Mouse (Mus musculus): ENCODE measurements around the gene Mrpl58. TPM values are rescaled to one million over a fixed set of nuclear protein-coding genes. Genes with fewer than 3 reads are reported as not detected.
A peak's percentile ranks its signal among the peaks of the same experiment; 100 is the strongest.

Gene Mrpl58
- polyA plus RNA-seq, 1 experiment from 2014 or later: 173 TPM

- Histone ChIP-seq H3K36me3 (peaks cover 82% of the 10 kb centered on the region), H3K27ac (replicated peaks) (no peak overlapping the region), H3K9me3 (no peaks in the 10 kb centered on the region), H3K9ac (no peak overlapping the region), H3K4me3 (no peak overlapping the region), H3K4me1 (peaks cover 15% of the 10 kb centered on the region), H3K27me3 (replicated peaks) (no peaks in the 10 kb centered on the region), H3K4me2 (no peak overlapping the region)
- no peak for ATAC-seq (ENCODE audit: extremely low read depth, insufficient number of reproducible peaks, low FRiP score, low TSS enrichment)
- 78% methylated on average over 7 of the region's 7 CpGs for WGBS
Measured at GRCm38 (mm10) chr11:115429307-115429706, 25.8 kb downstream of the Mrpl58 start.

DNA sequence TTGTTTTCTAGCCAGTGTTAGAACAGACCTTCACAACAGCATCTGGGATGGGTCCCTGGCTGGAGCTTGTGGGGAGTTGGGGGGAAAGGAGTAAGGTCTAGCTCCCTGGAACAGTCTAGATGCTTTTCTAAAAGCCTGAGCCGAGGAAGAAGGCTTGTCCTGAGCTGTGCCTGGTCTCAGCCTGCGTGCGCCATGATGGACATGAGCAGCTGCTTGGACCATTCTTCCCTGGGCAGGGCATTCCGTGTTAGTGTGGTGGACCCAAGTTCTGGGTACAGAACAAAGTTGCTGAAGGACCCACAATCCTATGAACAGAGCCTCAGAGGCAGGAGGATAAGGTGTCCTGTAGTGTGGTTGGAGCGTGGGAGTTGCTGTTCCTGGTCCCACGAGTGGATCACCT lies 27.0 kb downstream of the Mrpl58 start:
- ATAC-seq (ENCODE audit: extremely low read depth, insufficient number of reproducible peaks, low FRiP score, low TSS enrichment): no peak
- Histone ChIP-seq H3K36me3 (peaks cover 69% of the 10 kb centered on the region), H3K4me1 (peaks cover 22% of the 10 kb centered on the region), H3K9ac (no peak overlapping the region), H3K9me3 (no peaks in the 10 kb centered on the region), H3K4me3 (no peak overlapping the region), H3K27ac (replicated peaks) (no peak overlapping the region), H3K27me3 (replicated peaks) (no peaks in the 10 kb centered on the region), H3K4me2 (no peak overlapping the region)
- 92% methylated on average over 6 of the region's 6 CpGs for WGBS

- H3K9ac ChIP-seq: no peak overlapping the region
- no peaks in the 10 kb centered on the region for H3K27me3 ChIP-seq (replicated peaks)
- no peak for ATAC-seq (ENCODE audit: extremely low read depth, insufficient number of reproducible peaks, low FRiP score, low TSS enrichment)
- 61% methylated on average over 4 of the region's 4 CpGs for WGBS
- peaks cover 47% of the 10 kb centered on the region for H3K36me3 ChIP-seq
- peaks cover 23% of the 10 kb centered on the region for H3K4me1 ChIP-seq
- no peaks in the 10 kb centered on the region for H3K9me3 ChIP-seq
- no peak overlapping the region for H3K4me2 ChIP-seq
- no peak overlapping the region for H3K4me3 ChIP-seq
- H3K27ac ChIP-seq (replicated peaks): no peak overlapping the region
Measured at GRCm38 (mm10) chr11:115432814-115433213, 29.3 kb downstream of the Mrpl58 start.

- H3K9me3 ChIP-seq: no peaks in the 10 kb centered on the region
- H3K27ac ChIP-seq (replicated peaks): no peak overlapping the region
- H3K4me3 ChIP-seq: no peak overlapping the region
- ATAC-seq (ENCODE audit: extremely low read depth, insufficient number of reproducible peaks, low FRiP score, low TSS enrichment): no peak
- WGBS: 79% methylated on average over 6 of the region's 6 CpGs
- H3K27me3 ChIP-seq (replicated peaks): no peaks in the 10 kb centered on the region
- H3K4me1 ChIP-seq: peaks cover 18% of the 10 kb centered on the region
- H3K4me2 ChIP-seq: no peak overlapping the region
- no peak overlapping the region for H3K9ac ChIP-seq
- H3K36me3 ChIP-seq: peaks cover 44% of the 10 kb centered on the region
Measured at GRCm38 (mm10) chr11:115433342-115433741, 29.8 kb downstream of the Mrpl58 start.

DNA sequence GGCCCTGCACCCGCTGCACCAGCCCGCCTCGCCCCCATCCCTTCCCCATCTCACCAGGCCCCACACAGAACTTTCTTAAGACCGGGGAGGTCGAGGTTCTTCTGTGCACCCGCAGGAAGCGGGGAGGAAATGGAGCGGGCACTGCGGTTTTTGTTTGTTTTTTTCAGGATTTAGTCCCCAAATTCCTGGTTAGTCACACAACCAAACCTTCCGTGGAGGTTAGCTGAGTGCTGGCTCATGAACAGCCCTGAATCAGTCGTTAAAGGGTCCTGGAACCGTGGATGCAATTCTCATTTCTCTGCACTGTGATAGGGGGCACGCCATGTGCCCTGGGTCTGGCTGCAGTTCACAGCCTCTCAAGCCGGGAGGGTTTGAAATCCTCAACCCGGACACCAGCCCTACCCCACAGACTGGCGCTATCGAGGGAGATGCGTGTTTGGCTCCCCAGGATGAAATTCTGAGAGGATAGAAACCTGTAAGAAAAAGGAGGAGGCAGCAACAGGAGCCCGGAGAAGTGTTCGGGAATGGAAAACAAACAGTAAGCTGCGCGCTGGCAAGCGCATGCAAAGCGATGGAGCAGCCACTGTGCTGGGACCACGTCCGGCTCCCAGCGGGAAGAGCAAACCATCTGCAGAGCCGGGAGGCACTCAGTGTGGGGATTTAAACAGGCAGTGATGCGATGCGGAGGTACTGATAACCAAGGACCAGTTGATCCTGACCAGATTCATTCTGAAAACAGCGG lies 32.2 kb downstream of the Mrpl58 start:
- Histone ChIP-seq H3K27me3 (replicated peaks) (no peaks in the 10 kb centered on the region), H3K9me3 (peaks cover 6% of the 10 kb centered on the region; the same call in 1 of the 2 replicates), H3K36me3 (peaks cover 20% of the 10 kb centered on the region), H3K27ac (replicated peaks) (no peak overlapping the region; the same call in 1 of the 2 replicates), H3K9ac (peak overlapping the region; percentile 74), H3K4me1 (peaks cover 16% of the 10 kb centered on the region), H3K4me2 (peak overlapping the region; percentile 70), H3K4me3 (peak overlapping the region; percentile 47)
- WGBS: 7% methylated on average over 31 of the region's 31 CpGs
- no peak for ATAC-seq (ENCODE audit: extremely low read depth, insufficient number of reproducible peaks, low FRiP score, low TSS enrichment)

DNA sequence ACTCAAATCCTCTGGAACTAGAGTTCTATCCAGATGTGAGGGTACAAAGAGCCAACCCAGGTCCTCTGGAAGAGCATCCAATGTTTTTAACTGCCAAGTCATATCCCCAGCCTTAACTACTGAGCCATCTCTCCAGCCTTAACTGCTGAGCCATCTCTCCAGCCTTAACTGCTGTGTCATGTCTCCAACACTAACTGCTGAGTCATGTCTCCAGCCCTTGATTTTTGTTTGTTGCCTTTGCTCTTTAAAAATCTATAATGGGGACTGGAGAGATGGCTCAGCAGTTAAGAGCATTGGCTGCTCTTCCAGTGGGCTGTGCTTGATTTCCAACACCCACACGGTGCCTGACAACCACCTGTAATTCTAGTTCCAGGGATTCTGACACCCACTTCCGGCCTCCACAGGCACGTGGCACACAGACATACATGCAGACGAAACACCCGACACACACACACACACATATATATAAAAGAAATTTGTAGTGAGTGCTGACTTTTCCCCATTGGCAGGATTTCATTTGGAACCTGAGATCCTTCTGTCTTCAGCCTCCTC lies 34.1 kb downstream of the Mrpl58 start:
- WGBS: 78% methylated on average over 5 of the region's 5 CpGs

GRCm38 (mm10) chr11:115439326-115439725 lies 35.8 kb downstream of the Mrpl58 start:
- Histone ChIP-seq H3K36me3 (no peaks in the 10 kb centered on the region), H3K4me3 (no peak overlapping the region), H3K4me1 (peaks cover 16% of the 10 kb centered on the region), H3K27me3 (replicated peaks) (peaks cover 12% of the 10 kb centered on the region; the same call in 1 of the 2 replicates), H3K4me2 (no peak overlapping the region), H3K9me3 (peaks cover 6% of the 10 kb centered on the region; the same call in 1 of the 2 replicates), H3K9ac (no peak overlapping the region), H3K27ac (replicated peaks) (no peak overlapping the region)
- WGBS: 76% methylated on average over 3 of the region's 3 CpGs
- ATAC-seq (ENCODE audit: extremely low read depth, insufficient number of reproducible peaks, low FRiP score, low TSS enrichment): no peak

More for the DNA sequence above, 34.1 kb downstream of the Mrpl58 start:
- H3K36me3 ChIP-seq: peaks cover 1% of the 10 kb centered on the region
- H3K4me2 ChIP-seq: no peak overlapping the region
- no peak overlapping the region for H3K4me3 ChIP-seq
- H3K27me3 ChIP-seq (replicated peaks): peaks cover 12% of the 10 kb centered on the region; the same call in 1 of the 2 replicates
- no peak for ATAC-seq (ENCODE audit: extremely low read depth, insufficient number of reproducible peaks, low FRiP score, low TSS enrichment)
- H3K9me3 ChIP-seq: peaks cover 6% of the 10 kb centered on the region; the same call in 1 of the 2 replicates
- no peak overlapping the region for H3K27ac ChIP-seq (replicated peaks)
- peaks cover 16% of the 10 kb centered on the region for H3K4me1 ChIP-seq
- H3K9ac ChIP-seq: no peak overlapping the region

GRCm38 (mm10) chr11:115439906-115440595 lies 36.5 kb downstream of the Mrpl58 start, which contains the start of gene Trim80:
TSS of gene Trim80 (plus strand) at chr11:115440545.
- peaks cover 6% of the 10 kb centered on the region; the same call in 1 of the 2 replicates for H3K9me3 ChIP-seq

GRCm38 (mm10) chr11:115441417-115441816 lies 37.9 kb downstream of the Mrpl58 start:
- Histone ChIP-seq H3K9ac (no peak overlapping the region; the same call in 1 of the 2 replicates), H3K9me3 (peaks cover 6% of the 10 kb centered on the region; the same call in 1 of the 2 replicates), H3K4me3 (no peak overlapping the region), H3K36me3 (no peaks in the 10 kb centered on the region), H3K27me3 (replicated peaks) (peaks cover 16% of the 10 kb centered on the region; the same call in 1 of the 2 replicates), H3K27ac (replicated peaks) (no peak overlapping the region), H3K4me1 (peaks cover 4% of the 10 kb centered on the region), H3K4me2 (no peak overlapping the region)
- WGBS: 36% methylated on average over 15 of the region's 15 CpGs
- no peak for ATAC-seq (ENCODE audit: extremely low read depth, insufficient number of reproducible peaks, low FRiP score, low TSS enrichment)

More at GRCm38 (mm10) chr11:115439906-115440595, 36.5 kb downstream of the Mrpl58 start, which contains the start of gene Trim80:
- ATAC-seq (ENCODE audit: extremely low read depth, insufficient number of reproducible peaks, low FRiP score, low TSS enrichment): no peak
- 93% methylated on average over 9 of the region's 9 CpGs for WGBS
- Histone ChIP-seq H3K27ac (replicated peaks) (no peak within 1 kb of the TSS), H3K9ac (no peak within 1 kb of the TSS; the same call in 1 of the 2 replicates), H3K4me2 (no peak within 1 kb of the TSS), H3K27me3 (replicated peaks) (peaks cover 12% of the 10 kb centered on the region; the same call in 1 of the 2 replicates), H3K4me1 (peaks cover 14% of the 10 kb centered on the region), H3K4me3 (no peak within 1 kb of the TSS), H3K36me3 (no peaks in the 10 kb centered on the region)

DNA sequence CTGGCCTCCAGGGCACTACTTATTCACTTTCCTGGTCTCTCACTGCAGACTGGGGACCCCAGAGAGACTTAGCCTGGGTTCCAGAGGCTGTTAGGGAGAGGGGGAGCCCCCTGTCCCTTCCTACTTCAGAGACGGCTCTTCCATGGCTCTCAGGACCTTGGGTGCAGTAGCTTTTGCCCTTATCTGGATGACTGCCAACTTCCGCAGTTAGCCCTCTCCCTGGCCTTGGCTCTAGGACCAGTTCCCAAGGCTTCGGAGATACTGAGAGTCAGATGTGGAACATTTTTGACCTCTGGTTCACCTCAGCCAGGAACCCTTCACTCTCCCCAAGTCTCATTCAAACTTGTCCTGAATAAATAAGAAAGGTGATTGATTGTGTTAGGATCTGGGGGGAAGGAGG lies 43.4 kb downstream of the Mrpl58 start:
- Histone ChIP-seq H3K36me3 (no peaks in the 10 kb centered on the region), H3K4me1 (peaks cover 24% of the 10 kb centered on the region), H3K27ac (replicated peaks) (peak overlapping the region; percentile 75), H3K9ac (peak overlapping the region; percentile 59), H3K27me3 (replicated peaks) (peaks cover 9% of the 10 kb centered on the region; the same call in 1 of the 2 replicates), H3K4me3 (no peak overlapping the region), H3K9me3 (no peaks in the 10 kb centered on the region), H3K4me2 (peak overlapping the region; percentile 37)
- ATAC-seq (ENCODE audit: extremely low read depth, insufficient number of reproducible peaks, low FRiP score, low TSS enrichment): no peak
- 5% methylated on average over 3 of the region's 3 CpGs for WGBS

GRCm38 (mm10) chr11:115447321-115447885 lies 43.9 kb downstream of the Mrpl58 start:
- H3K4me2 ChIP-seq: peak overlapping the region; percentile 37
- peaks cover 4% of the 10 kb centered on the region; the same call in 1 of the 2 replicates for H3K27me3 ChIP-seq (replicated peaks)
- H3K36me3 ChIP-seq: no peaks in the 10 kb centered on the region
- no peak overlapping the region; the same call in 1 of the 2 replicates for H3K9ac ChIP-seq
- H3K9me3 ChIP-seq: no peaks in the 10 kb centered on the region
- no peak overlapping the region for H3K4me3 ChIP-seq
- WGBS: 73% methylated on average over 11 of the region's 11 CpGs
- peak overlapping the region; percentile 75 for H3K27ac ChIP-seq (replicated peaks)
- H3K4me1 ChIP-seq: peaks cover 24% of the 10 kb centered on the region
- ATAC-seq (ENCODE audit: extremely low read depth, insufficient number of reproducible peaks, low FRiP score, low TSS enrichment): no peak
